Mouse (Mus musculus) spleen, adult 2 months (tissue): ENCODE results near the gene Gm14226.

Experiments
- CTCF ChIP-seq: fragments of 200-500 bp; IDR thresholded peaks from 2 replicates; pipeline ENCODE4 v1.5.1; 2011; ENCODE audit warnings: mild to moderate bottlenecking, inconsistent platforms; ENCODE audit not compliant: insufficient read depth, insufficient read length, insufficient replicate concordance; ENCODE audit errors: extremely low read depth
- POLR2A ChIP-seq: fragments of 200-500 bp; IDR thresholded peaks from 2 replicates; pipeline ENCODE4 v1.6.1; 2011; ENCODE audit warnings: low read depth, low read length, inconsistent platforms

GRCm38 (mm10) chr2:154986609-154987008 lies 31.5 kb upstream of the Gm14226 start:
- TF ChIP-seq CTCF (no peak), POLR2A (no peak)
